Mouse (Mus musculus) activated CD4-positive, CD25-positive, alpha-beta regulatory T cell (primary cell): Measurements from ENCODE around the gene Tchh. TPM values are rescaled to one million over a fixed set of nuclear protein-coding genes. Genes with fewer than 3 reads are reported as not detected.

ENCODE experiments used
- polyA plus RNA-seq, 2 experiments: library from polyadenylated mRNA; unstranded; fragments of 100-300 nt; shearing (Covaris generic); gene quantifications; one replicate each; pipeline ENCODE4 v1.2.1; 2017

The Tchh gene
- under 1 TPM in 1 of 2 experiments, not detected in 1; 0.20 TPM for polyA plus RNA-seq

GRCm38 (mm10) chr3:93442030-93442429, at the start of gene Tchh:
TSS of gene Tchh (plus strand) at chr3:93442330.

GRCm38 (mm10) chr3:93393366-93393765, 48.8 kb upstream of the Tchh start, which contains the start of gene Rptn:
TSS of gene Rptn (plus strand) at chr3:93393699.

GRCm38 (mm10) chr3:93468561-93468960, 26.4 kb downstream of the Tchh start, which contains the start of gene Tchhl1:
TSS of gene Tchhl1 (plus strand) at chr3:93468754.

Other genes with a start within 250 kb of the Tchh start
- gene Flg2, start 245.1 kb upstream of the Tchh start, polyA plus RNA-seq, result under 1 TPM in 1 of 2 experiments, not detected in 1; 0.07 TPM
- gene Flg, start 168.8 kb upstream of the Tchh start, polyA plus RNA-seq, result not detected
- gene Hrnr, start 122.6 kb upstream of the Tchh start, polyA plus RNA-seq, result not detected
- under 1 TPM in 1 of 2 experiments, not detected in 1; 0.23 TPM for gene Rptn, start 48.6 kb upstream of the Tchh start, polyA plus RNA-seq
- gene Tchhl1, start 26.4 kb downstream of the Tchh start, polyA plus RNA-seq, result not detected
- 1,000 to 10,000 TPM in 1 of 2 experiments, 100 to 1,000 TPM in 1; 475 to 1,419 TPM for gene S100a11, start 78.2 kb downstream of the Tchh start, polyA plus RNA-seq
- 1,000 to 10,000 TPM in 1 of 2 experiments, 100 to 1,000 TPM in 1; 590 to 2,365 TPM for gene S100a10, start 112.8 kb downstream of the Tchh start, polyA plus RNA-seq
- gene Tdpoz2, start 210.4 kb downstream of the Tchh start, polyA plus RNA-seq, result not detected
- not detected for gene Tdpoz1, start 234.0 kb downstream of the Tchh start, polyA plus RNA-seq